Mouse (Mus musculus) cerebellum, adult 2 months (tissue): Measurements from ENCODE around the gene 2210408I21Rik.

Experiments used
- CTCF ChIP-seq: fragments of 200-500 bp; IDR thresholded peaks from 2 replicates; pipeline ENCODE4 v1.5.1; 2011; ENCODE audit warnings: low read depth, mild to moderate bottlenecking, control low read depth, low read length, moderate library complexity, borderline replicate concordance; ENCODE audit not compliant: insufficient read depth
- POLR2A ChIP-seq: fragments of 200-500 bp; IDR thresholded peaks from 2 replicates; pipeline ENCODE4 v1.6.1; 2011; ENCODE audit warnings: low read length, control low read depth, borderline replicate concordance; ENCODE audit not compliant: insufficient read depth

DNA sequence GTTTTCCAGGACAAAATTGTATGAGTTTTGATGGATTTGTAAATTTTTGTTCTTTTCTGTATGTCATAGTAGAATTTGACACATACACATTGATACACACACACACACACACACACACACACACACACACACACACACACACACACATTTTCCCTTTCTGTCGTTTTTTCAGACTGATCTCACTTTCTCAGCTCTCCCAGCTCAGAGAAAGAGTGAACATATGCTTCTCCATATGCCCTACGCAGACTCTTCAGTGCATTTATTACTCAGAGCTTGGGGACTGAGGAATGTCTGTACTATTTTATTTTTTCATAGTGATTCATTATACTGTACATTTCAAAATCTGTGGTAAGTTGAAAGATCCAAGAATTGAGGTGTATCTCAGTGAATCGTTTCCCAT is 160.2 kb downstream of the 2210408I21Rik start:
- TF ChIP-seq POLR2A = no peak
- no peak for TF ChIP-seq CTCF
